Mouse (Mus musculus) yolk sac, embryonic 10.5 days (tissue): ENCODE measurements around the gene Col5a1.

Experiments
- DNase-seq: peaks from one replicate; pipeline ENCODE4 v3.0.0-alpha.2; 2017; ENCODE audit warnings: low spot score

Gene Col5a1

DNA sequence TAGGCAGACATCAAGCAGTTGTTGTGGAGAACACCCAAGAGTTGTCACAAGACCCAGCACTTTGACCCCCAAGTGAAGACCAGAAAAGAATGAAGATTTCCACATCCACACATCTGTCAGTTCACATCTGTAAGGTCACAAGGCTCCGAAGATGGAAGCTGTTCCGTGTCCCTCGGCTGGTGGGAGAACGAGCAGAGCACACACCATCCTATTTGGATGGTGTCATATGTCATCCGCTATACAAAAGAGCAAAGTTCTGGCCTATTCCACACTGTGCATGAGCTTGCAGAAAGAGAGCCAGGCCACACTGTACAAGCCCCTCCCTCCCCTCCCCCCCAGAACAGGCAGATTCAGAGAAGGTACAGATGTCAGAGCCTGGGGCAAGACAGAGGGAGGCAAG, 202.9 kb downstream of the Col5a1 start:
- DNase-seq = no peak
